Mouse (Mus musculus) E14TG2a.4 (cell line): ENCODE results near the gene Gm38392.

Source experiments
- CTCF ChIP-seq: conservative IDR thresholded peaks from 2 replicates; pipeline ENCODE4 v1.5.1; 2014; ENCODE audit warnings: low read length
- NANOG ChIP-seq: IDR thresholded peaks from 2 replicates; pipeline ENCODE4 v1.6.1; 2014; ENCODE audit warnings: borderline replicate concordance, low read length, mixed read lengths
- POU5F1 ChIP-seq: IDR thresholded peaks from 2 replicates; pipeline ENCODE4 v1.6.1; 2014; ENCODE audit warnings: low read length, borderline replicate concordance

GRCm38 (mm10) chr3:88199541-88200110, 87.4 kb downstream of the Gm38392 start:
- TF ChIP-seq CTCF (no peak), NANOG (no peak), POU5F1 (no peak)
